Mouse (Mus musculus) bone marrow, adult 2 months (tissue): ENCODE measurements at regions not wholly inside any gene's neighbourhood (a gene's known extent, or its start where the extent isn't known, plus 50 kb on each side); places are given as distances from the start of the nearest gene placed in this dataset.

ENCODE experiments used
- H3K27ac ChIP-seq: fragments of 200-500 bp; 2 replicates; pipeline ENCODE4 v1.5.1; 2012; ENCODE audit warnings: low read depth, mild to moderate bottlenecking, control low read depth, inconsistent platforms, low read length; ENCODE audit not compliant: control insufficient read depth, poor library complexity, insufficient read depth
- H3K4me1 ChIP-seq: fragments of 200-500 bp; 2 replicates; pipeline ENCODE4 v1.6.1; 2011; ENCODE audit warnings: low read length; ENCODE audit not compliant: control insufficient read depth, insufficient read depth
- H3K4me3 ChIP-seq: fragments of 200-500 bp; replicated peaks from 2 replicates; pipeline ENCODE3; 2011; ENCODE audit warnings: mild to moderate bottlenecking, low read depth, low read length, control low read depth; ENCODE audit not compliant: control insufficient read depth
- CTCF ChIP-seq: fragments of 200-500 bp; IDR thresholded peaks from 2 replicates; pipeline ENCODE4 v1.5.1; 2011; ENCODE audit warnings: low read length, control low read depth; ENCODE audit not compliant: control insufficient read depth, insufficient read depth
- POLR2A ChIP-seq: fragments of 200-500 bp; IDR thresholded peaks from 2 replicates; pipeline ENCODE4 v1.6.1; 2011; ENCODE audit warnings: low read depth, mild to moderate bottlenecking, control low read depth, low read length, borderline replicate concordance; ENCODE audit not compliant: control insufficient read depth
- whole genome bisulfite sequencing: fragments of 180-500 bp; shearing (Covaris S2); methylation state at CpG from one replicate; pipeline ENCODE4 v1.1.7; 2018; 5-methylcytosine and 5-hydroxymethylcytosine counted together

DNA sequence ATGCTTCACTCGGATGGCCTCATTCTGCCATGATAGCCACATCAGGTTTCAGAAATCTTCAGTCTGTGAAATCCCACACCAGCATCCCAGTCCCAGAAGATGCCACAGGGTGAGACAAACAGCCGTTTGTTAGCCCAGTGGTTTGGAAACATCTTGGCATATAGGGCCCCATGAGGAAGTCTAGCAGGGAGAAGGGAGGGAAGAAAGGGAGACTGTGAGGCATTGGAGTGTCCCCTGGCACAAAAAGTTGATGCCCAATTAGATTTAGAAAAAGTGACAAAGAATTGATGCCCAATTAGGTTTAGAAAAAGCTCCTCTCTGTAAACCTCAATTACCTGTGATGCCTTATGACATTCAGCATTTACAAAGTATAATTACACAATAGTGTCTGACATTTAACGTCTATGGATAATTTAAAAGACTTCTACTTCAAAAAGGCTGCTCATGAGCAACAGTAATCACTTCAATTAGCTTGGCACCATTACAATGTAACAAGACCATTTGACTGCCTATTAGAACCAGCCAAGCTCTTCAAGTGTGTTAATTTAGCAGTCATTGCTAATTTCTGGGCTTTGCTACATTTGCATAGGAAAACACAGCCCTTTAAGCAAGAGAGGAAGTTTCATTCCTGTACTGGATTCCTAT, 254.6 kb downstream of the Psat1 start:
- no peaks in the 10 kb centered on the region for H3K4me1 ChIP-seq
- no peak overlapping the region for H3K27ac ChIP-seq
- 73% methylated on average over 3 of the region's 3 CpGs for WGBS
- H3K4me3 ChIP-seq, result no peak overlapping the region
- no peak for TF ChIP-seq CTCF
- no peak for TF ChIP-seq POLR2A

DNA sequence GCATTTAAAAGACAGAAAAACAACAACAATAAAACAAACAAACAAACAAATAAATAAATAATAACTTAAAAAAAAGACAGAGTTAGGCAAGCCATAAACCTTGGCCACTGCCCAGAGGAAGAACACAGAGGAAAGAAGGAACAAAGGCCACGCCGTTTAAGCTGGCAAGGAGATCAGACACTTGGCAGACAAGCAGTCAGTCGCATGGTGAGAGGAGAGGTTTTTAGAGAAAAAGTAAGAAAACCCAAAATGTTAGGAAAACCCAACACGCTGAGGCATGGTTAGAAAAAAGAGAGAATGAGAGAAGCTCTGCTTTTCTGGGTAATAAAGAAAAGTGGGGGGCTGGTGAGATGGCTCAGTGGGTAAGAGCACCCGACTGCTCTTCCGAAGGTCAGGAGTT, 277.1 kb downstream of the Psat1 start:
- no peaks in the 10 kb centered on the region for H3K4me1 ChIP-seq
- no peak overlapping the region for H3K27ac ChIP-seq
- TF ChIP-seq POLR2A (no peak), CTCF (no peak)
- WGBS, result 71% methylated on average over 6 of the region's 6 CpGs
- H3K4me3 ChIP-seq, result no peak overlapping the region

DNA sequence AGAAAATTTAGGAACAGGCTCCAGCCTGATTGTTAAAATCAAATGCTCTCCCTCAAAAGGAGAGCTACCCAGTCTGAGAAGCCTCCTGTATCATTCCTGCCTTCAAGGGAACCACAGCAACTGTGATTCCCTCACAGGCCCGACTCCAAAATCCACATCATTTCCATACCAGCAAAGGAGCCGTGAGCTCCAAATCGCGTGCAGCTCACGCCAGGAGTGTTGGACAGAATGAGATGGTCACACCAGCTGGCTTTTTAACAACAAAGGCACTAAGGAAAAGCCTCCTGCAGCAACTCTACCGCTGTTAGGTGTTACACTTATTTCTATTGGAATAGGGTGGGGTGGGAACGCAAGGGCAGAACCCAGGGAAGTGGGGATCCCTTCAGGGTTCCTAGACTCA, 277.6 kb downstream of the Psat1 start:
- Histone ChIP-seq H3K27ac (no peak overlapping the region), H3K4me1 (no peaks in the 10 kb centered on the region), H3K4me3 (no peak overlapping the region)
- WGBS, result 84% methylated on average over 7 of the region's 7 CpGs
- TF ChIP-seq CTCF (no peak), POLR2A (no peak)

DNA sequence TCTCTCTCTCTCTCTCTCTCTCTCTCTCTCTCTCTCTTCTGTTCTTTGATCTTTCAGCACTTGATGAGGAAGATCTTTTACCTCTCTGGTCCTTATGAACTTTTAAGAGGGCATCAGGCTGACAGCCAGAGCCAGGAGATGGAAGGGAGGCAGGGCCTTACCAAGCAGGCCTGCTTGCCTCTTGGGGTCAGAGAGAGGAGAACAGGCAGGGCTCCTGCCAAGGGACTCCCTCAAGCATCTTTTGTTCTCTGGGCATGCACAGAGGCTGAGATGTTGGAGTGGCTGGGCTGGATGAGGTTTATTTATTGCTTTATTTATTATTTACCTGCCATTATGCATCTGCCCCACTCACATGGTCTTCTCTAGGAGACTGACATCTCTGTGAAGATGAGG, 278.5 kb downstream of the Psat1 start:
- Histone ChIP-seq H3K4me1 (no peaks in the 10 kb centered on the region), H3K27ac (no peak overlapping the region), H3K4me3 (no peak overlapping the region)
- TF ChIP-seq CTCF (no peak), POLR2A (no peak)

DNA sequence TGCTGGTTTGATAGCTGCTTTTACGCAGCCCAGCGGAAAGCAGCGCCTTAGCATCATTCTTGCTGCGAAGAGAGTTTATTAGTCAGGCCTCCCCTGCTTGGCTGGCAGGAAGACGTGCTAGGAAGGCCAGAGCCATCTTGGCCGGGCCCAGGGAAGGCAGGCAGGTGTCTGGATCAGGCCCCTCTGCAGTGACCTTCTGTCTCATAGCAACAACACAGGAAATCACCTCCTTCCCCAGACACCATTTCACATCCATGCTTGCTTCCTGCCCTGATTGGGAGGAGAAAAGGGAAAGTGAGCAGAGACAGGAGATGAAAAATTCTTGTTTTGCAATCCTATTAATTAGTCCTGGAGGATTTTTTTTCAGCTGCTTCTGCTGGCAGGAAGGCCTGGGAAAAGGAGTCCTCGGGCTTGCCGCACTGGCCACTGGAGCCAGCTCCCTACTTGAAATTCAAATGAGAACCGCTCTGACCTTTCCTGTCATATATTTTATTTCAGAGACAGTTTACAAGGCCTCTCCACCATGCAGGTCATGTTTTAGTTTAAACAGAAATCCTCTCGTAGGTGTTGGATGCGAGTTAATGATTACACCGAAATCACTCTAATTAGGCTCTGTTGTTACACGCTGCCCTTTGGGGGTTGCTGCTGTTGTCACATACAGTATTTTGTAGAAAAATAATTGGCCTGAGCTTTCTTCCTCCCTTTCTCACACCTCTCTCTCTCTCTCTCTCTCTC, 279.1 kb downstream of the Psat1 start:
- WGBS, result 72% methylated on average over 13 of the region's 13 CpGs
- TF ChIP-seq POLR2A, result no peak
- no peak for TF ChIP-seq CTCF
- H3K4me3 ChIP-seq, result no peak overlapping the region
- no peak overlapping the region for H3K27ac ChIP-seq
- no peaks in the 10 kb centered on the region for H3K4me1 ChIP-seq

DNA sequence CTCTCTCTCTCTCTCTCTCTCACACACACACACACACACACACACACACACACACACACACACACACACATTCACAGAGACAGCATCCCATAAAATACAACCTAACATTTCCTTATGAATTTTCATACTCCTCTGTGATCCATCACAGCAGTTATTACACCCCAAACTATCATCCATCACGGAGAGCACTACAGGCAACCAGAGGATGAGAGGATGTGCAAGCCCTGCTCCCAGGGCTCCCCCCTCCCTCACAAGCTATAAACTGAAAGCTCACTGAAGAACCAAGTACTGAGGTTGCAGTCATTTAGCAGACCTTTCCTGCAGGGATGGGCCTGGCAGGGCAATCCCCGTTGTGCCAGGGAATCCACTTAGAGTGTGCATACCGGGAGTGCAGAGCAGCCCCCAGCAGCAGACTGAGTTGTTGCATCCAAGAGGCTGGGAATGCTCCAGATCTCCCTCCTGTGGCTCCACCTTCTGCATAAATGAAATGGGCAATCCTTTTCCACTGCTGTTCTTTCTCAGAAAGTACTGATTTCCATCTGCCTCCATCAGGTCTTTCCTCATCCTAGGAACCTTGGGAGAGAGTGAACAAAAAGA, 283.4 kb downstream of the Psat1 start:
- no peak overlapping the region for H3K27ac ChIP-seq
- no peaks in the 10 kb centered on the region for H3K4me1 ChIP-seq
- 48% methylated on average over 3 of the region's 3 CpGs for WGBS
- no peak overlapping the region for H3K4me3 ChIP-seq
- TF ChIP-seq POLR2A (no peak), CTCF (no peak)

DNA sequence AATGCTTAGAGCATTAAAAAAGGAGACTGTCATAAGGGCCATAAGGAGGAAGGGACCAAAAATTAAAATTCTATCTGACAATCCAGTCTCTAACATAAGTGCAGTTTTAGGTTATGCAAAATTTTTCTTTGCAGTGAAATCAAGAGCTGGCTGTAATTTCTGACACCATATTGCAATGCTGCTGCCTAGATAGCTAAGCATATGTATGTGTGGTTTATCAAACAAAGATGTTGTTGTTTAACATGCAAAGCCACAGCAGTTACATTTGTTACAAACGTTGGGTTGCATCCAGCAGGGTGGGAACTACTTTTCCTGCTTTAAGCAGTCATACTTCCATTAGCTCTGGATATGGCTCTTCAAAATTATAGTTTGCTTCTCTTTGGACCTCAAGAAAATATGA, 288.5 kb downstream of the Psat1 start:
- TF ChIP-seq CTCF (no peak), POLR2A (no peak)
- 50% methylated on average over 1 of the region's 1 CpGs for WGBS

DNA sequence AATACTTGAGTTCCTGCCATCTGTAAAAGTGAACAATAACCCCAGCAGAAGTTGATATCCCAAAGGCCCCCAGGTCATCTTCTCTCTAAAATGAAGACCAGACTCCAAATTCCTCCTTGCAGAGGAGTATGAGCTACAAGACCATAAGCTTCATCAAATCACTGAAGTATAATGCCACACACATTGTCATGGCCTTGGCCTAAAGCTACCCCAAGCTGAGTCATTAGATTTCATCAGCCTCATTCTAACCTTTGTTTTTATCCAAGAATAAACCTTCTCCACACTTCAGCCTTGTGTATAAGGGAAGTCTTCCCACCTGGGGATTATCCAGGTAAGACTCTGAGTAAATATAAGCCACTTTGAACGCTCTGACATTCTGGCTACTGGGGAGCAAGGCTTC, 289.3 kb downstream of the Psat1 start:
- WGBS, result 82% methylated on average over 1 of the region's 1 CpGs
- TF ChIP-seq CTCF, result no peak
- no peak for TF ChIP-seq POLR2A
- H3K4me1 ChIP-seq, result no peaks in the 10 kb centered on the region
- H3K4me3 ChIP-seq, result no peak overlapping the region
- no peak overlapping the region for H3K27ac ChIP-seq

More for the DNA sequence above, 288.5 kb downstream of the Psat1 start:
- Histone ChIP-seq H3K4me3 (no peak overlapping the region), H3K4me1 (no peaks in the 10 kb centered on the region), H3K27ac (no peak overlapping the region)
